Mouse (Mus musculus): ENCODE data around the gene Zscan21.
A peak's percentile ranks its signal among the peaks of the same experiment; 100 is the strongest.
"Not testable (repeated sequence)": the region's sequence is repeated elsewhere in the genome, so short reads cannot be mapped to it uniquely, and the experiment has no call there.

Gene Zscan21

GRCm38 (mm10) chr5:138116255-138117198 lies at the start of gene Zscan21:
Gene Zscan21, plus strand, starts transcription at chr5:138116903.
- DNase-seq, result peak; percentile 89 to 94

GRCm38 (mm10) chr5:138073803-138074202 lies 42.9 kb upstream of the Zscan21 start:
- DNase-seq, result peak in 1 of 2 experiments; percentile 10

- DNase-seq, result peak in 1 of 2 experiments; percentile 29
These were observed 41.0 kb upstream of the Zscan21 start for GRCm38 (mm10) chr5:138075684-138076083.

DNA sequence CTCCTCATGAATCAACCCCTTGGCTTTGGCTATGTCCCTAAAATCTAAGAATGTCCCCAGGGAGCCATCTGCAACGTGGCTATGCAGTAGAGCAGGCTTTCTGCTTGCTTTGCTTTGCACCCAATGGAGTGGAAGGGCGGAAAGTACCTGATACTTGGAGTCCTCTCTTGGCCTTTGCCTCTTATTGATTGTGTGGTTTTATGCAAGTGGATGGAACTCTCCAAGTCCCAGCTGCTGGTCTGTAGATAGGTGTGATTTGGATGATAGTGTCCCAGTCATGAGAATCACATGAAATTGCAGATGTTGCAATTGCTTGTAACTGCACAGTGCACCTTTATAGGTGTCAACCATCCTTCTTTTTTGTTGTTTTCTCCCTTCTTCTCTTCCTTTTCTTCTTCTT lies 40.6 kb upstream of the Zscan21 start:
- DNase-seq, result peak in 1 of 2 experiments; percentile 9

DNA sequence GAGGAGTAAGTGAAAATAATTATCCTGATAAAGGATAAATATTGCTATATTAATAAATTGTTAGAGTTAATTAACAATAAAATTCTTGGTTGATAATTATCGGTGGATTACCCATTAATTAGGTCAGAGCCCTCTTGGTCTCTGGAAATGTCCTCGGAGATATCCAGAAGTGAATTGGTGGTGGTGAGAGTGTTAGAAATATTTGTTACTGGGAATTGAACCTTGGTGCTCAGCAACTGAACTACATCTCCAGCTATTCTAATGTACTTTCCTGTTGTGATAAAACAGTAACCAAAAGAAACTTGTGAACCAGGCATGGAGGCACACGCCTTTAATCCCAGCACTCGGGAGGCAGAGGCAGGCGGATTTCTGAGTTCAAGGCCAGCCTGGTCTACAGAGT lies 36.2 kb upstream of the Zscan21 start:
- peak in 1 of 2 experiments; percentile 11 for DNase-seq

DNA sequence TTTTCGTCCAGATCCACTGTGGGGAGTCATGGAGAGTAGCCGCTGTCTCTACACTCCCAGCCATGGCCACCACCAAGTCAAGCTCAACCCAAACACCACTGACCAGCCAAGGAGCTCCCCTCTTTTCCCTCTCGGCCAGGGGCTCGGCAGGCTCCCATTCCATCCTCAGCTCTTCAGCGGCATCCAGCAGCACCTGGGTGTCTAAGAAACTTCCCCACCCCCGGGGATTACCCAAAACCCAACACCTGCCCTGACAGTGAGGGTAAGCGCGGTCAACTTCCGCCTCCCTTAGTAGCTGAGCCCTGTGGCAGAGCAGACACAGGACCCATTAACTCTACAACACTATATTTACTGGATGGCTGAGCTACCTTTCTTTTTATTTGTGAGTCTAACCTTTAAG lies 35.3 kb upstream of the Zscan21 start:
- no peak for DNase-seq

- no peak for DNase-seq
These were observed 33.3 kb upstream of the Zscan21 start for GRCm38 (mm10) chr5:138083318-138083900.

DNA sequence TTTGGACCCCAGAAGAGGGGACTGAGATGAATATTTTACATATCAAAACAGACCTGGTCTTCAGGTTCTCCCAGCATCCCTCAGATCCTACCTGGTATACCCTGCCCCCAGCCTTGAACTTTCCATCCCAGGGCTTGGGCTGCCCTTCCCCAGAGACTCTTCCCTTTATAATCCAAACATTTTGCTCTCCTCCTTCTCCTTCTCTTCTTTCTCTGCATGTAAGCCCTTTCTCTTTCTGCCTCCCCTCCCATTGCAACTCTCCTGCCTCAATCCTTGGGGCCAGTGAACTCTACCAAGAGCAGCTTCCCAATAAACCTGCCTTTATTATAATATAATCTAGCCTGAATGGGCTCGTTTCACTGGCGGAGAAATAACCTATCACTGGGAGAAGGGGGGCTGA lies 32.8 kb upstream of the Zscan21 start:
- DNase-seq, result no peak

DNA sequence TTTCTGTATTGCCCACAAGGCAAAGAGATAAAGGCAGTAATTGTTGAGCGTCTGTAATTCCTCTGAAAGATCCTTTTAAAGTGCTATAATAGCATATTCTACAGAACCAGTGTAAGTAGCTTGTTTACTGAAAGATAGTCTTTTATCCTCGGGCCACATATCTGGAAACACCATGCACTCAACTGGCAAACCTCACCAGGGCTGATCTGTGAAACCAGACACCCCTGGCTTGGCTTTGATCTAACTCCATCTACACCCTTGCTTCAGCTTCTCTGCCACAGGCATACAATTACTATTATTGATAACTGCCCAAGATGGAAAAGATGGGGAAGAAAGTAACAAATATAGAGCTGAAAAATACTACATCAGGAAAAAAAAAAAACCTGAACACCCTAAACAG lies 32.2 kb upstream of the Zscan21 start:
- no peak for DNase-seq

- DNase-seq, result peak; percentile 81 to 93
These were observed 31.7 kb upstream of the Zscan21 start, which contains the start of gene Zkscan1 for GRCm38 (mm10) chr5:138084996-138085395. Gene Zkscan1, plus strand, starts transcription at chr5:138085084.

- peak; percentile 32 to 53 for DNase-seq
These were observed 31.2 kb upstream of the Zscan21 start for GRCm38 (mm10) chr5:138085421-138085911.

DNA sequence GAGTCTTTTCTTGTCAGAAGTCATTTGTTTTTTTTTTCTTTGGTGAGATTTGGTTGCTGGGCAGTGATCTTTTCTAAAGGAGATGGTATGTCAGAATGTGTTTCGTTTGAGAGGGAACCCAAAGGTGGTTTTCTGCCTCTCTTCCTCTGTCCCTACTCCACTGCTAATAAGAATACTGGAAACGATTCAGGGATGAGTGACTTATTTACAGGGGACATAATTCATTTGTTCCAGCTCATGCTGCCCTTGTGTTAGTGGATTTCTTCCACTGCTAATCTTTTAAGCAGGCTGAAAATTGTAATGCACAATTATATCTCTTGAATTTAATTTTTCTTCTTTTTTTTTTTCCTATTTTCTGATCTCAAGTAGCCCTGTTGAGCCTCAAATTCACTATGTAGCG lies 29.9 kb upstream of the Zscan21 start:
- no peak for DNase-seq

DNA sequence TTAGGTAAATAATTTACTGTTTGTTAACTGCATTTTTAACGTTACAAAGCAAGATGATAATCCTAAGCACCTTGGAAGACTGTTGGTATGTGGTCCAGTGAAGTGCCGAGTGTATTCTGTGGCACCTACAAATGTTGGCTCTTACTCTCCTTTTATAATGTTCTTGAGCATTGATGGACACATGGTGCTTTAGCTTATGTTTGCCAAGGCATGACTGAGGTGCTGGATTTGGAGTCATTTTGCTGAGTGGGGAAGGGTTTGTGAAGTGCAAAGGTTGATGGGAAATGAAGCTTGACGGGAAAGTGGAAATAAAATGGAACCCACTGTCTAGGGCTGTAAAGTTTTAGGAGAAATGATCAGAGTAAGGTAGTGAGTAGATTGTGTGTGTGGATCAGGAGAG lies 28.3 kb upstream of the Zscan21 start:
- peak; percentile 45 to 69 for DNase-seq

GRCm38 (mm10) chr5:138089108-138089551 lies 27.6 kb upstream of the Zscan21 start:
- peak; percentile 67 to 80 for DNase-seq

DNA sequence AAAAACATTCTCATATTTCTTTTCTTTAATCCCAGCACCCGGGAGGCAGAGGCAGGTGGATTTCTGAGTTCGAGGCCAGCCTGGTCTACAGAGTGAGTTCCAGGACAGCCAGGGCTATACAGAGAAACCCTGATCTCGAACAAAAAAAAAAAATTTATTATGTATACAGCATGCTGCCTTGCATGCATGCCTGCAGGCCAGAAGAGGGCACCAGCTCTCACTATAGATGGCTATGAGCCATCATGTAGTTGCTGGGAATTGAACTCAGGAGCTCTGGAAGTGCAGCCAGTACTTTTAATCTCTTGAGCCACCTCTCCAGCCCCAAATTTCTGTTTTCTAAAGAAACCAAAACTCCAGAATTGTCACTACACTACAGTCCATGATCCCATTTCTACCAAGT lies 26.4 kb upstream of the Zscan21 start:
- peak; percentile 21 to 34 for DNase-seq

- DNase-seq, result peak in 1 of 2 experiments; percentile 5
These were observed 26.0 kb upstream of the Zscan21 start for GRCm38 (mm10) chr5:138090737-138091136.

DNA sequence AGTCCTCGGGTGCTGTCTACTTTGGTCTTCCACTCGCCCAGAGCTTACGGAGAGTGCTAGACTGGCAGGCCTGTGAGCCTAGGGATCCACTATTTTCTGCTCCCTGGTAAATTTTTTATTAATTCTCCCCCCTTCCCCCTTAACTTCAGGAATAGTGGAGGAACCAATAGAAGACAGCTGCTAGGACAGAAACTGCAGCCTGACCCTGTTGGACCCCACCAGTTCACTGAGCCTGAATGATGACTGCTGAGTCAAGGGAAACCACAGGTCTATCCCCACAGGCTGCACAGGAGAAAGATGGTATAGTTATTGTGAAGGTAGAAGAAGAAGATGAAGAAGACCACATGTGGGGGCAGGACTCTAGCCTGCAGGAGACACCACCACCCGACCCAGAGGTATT lies 23.9 kb upstream of the Zscan21 start:
- peak in 1 of 2 experiments; percentile 62 for DNase-seq

GRCm38 (mm10) chr5:138094474-138094873 lies 22.2 kb upstream of the Zscan21 start:
- no peak for DNase-seq

- no peak for DNase-seq
These were observed 11.7 kb upstream of the Zscan21 start for GRCm38 (mm10) chr5:138104976-138105375.

DNA sequence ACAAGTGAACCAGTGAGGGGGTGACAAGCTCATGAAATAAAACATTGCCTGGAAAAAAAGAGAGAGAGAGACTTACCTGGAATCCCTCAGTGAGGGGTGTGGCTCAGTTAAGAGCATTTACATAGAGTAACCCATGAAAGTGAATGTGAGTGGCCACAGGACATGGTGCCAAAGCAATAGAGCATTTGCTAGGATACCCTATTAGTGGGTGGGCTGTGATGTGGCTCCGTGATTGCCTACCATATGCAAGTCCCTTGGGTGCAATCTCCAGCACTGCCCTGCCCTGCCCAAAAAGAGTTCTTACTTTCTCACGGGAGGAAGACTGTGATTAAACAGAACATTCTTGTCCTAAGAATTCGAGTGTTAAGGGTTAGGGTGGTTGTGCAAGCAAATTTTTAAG lies 9.6 kb upstream of the Zscan21 start:
- DNase-seq, result no peak

DNA sequence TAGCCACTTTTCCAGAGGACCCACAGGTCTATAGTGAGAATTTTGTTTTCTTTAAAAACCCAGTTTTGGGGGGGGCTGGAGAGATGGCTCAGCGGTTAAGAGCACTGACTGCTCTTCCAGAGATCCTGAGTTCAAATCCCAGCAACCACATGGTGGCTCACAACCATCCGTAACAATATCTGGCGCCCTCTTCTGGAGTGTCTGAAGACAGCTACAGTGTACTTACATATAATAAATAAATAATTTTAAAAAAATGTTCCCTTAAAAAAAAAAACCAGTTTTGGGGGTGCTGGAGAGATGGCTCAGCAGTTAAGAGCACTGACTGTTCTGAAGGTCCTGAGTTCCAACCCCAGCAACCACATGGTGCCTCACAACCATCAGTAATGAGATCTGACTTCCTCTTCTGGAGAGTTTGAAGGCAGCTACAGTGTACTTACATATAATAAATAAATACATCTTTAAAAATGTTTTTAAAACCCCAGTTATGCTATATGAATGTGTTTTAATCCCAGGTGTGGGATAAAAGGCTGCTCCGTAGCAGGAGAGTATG lies 6.8 kb upstream of the Zscan21 start:
- DNase-seq, result not testable (repeated sequence)

DNA sequence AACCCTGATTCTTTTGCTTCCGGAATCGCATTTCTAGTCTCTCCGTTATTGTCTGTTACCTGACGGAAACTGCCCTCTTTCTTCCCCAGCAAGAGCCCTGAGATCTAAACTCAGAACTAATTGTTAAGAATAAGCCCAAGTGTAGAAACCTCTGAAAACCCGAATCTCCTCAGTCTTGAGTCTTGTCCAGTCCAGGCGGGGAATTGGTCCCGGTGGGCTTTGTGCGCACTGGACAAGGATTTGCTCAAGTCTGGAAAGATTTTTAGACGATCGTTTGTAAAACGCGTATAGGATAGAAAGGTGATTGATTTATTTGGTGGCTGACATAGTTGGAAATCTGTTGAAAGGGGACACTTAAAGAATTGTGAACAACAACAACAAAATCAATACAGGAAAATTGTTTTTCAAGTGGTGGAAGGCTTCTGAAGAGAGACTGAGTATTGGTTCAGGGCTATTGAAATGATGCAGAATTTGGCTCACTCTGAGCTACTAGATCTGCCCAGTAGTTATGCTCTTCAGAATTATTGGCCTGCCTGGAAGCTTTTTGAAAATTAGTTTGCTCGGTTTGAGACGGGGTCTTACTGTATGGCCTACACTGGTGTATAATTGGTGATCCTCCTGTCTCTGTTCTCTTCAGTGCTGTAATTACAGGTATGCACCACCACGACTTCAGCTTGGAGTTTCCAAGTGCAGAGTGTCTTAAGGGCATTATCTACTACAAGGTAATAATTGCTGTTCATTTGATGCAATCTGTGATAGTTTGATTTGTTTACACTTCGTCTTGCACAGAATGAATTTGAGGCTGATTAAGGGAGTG lies 704 bp downstream of the Zscan21 start:
- DNase-seq, result no peak

Measured in kidney, postnatal 25 days (tissue).